Mouse (Mus musculus) liver, embryonic 11.5 days (tissue): Measurements from ENCODE around the gene Gm17093. TPM values are rescaled to one million over a fixed set of nuclear protein-coding genes. Genes with fewer than 3 reads are reported as not detected.
"Not testable (repeated sequence)": the region's sequence is repeated elsewhere in the genome, so short reads cannot be mapped to it uniquely, and the experiment has no call there.

Experiments
- ATAC-seq: fragments of 200-750 bp; cut with Nextera tagmentation; replicated peaks from 2 replicates; pipeline ENCODE4 v1.8.0; 2017; ENCODE audit warnings: moderate number of reproducible peaks, mild to moderate bottlenecking, moderate TSS enrichment, moderate library complexity; ENCODE audit not compliant: low FRiP score
- DNase-seq: peaks from one replicate; pipeline ENCODE4 v3.0.0-alpha.2; 2017; ENCODE audit warnings: low spot score
- H3K27ac ChIP-seq: fragments of 300-500 bp; sonication (generic); 2 replicates; pipeline ENCODE4 v1.5.1; 2014; ENCODE audit warnings: mild to moderate bottlenecking, low read depth, low read length, control low read depth
- H3K27me3 ChIP-seq: fragments of 300-500 bp; sonication (generic); replicated peaks from 2 replicates; pipeline ENCODE4 v1.6.1; 2014; ENCODE audit warnings: low read length, mixed read lengths; ENCODE audit not compliant: control insufficient read depth, insufficient read depth
- H3K36me3 ChIP-seq: fragments of 300-500 bp; sonication (generic); 2 replicates; pipeline ENCODE4 v1.6.1; 2014; ENCODE audit warnings: mild to moderate bottlenecking, low read length, moderate library complexity, mixed read lengths; ENCODE audit not compliant: control insufficient read depth, insufficient read depth
- H3K4me1 ChIP-seq: fragments of 300-500 bp; sonication (generic); replicated peaks from 2 replicates; pipeline ENCODE4 v1.6.1; 2014; ENCODE audit warnings: low read length, mixed read lengths; ENCODE audit not compliant: control insufficient read depth, insufficient read depth
- H3K4me2 ChIP-seq: fragments of 300-500 bp; sonication (generic); 2 replicates; pipeline ENCODE4 v1.6.1; 2014; ENCODE audit warnings: mild to moderate bottlenecking, control low read depth, moderate library complexity
- H3K4me3 ChIP-seq: fragments of 300-500 bp; sonication (generic); 2 replicates; pipeline ENCODE4 v1.5.1; 2014; ENCODE audit warnings: low read depth, low read length, control low read depth
- H3K9ac ChIP-seq: fragments of 300-500 bp; sonication (generic); 2 replicates; pipeline ENCODE4 v1.6.1; 2014; ENCODE audit warnings: low read depth, low read length, control low read depth
- H3K9me3 ChIP-seq: fragments of 300-500 bp; sonication (generic); 2 replicates; pipeline ENCODE4 v1.6.1; 2016; ENCODE audit warnings: low read length, inconsistent platforms, mixed read lengths; ENCODE audit not compliant: control insufficient read depth
- WGBS: fragments of 180-500 bp; shearing (Covaris S2); extraction: QIAGEN DNeasy Blood & Tissue Kit; methylation state at CpG from one replicate; pipeline ENCODE4 v1.1.7; 2014; 5-methylcytosine and 5-hydroxymethylcytosine counted together
- polyA plus RNA-seq: library from polyadenylated mRNA; unstranded; fragments of >200 nt; fragmentation: Nextera tagmentation; extraction: Ambion mirVana; gene quantifications from 2 replicates; pipeline ENCODE4 v1.2.1, GENCODE M21; 2014

The Gm17093 gene
- not detected in 2 replicates for polyA plus RNA-seq

GRCm38 (mm10) chr14:44517976-44518375 lies at the start of gene Gm17093:
Gm17093 (plus strand) TSS chr14:44518276.
- H3K4me1 ChIP-seq, H3K4me2 ChIP-seq, H3K9ac ChIP-seq, H3K4me3 ChIP-seq, DNase-seq, H3K27ac ChIP-seq, ATAC-seq, H3K36me3 ChIP-seq, H3K9me3 ChIP-seq, H3K27me3 ChIP-seq: not testable (repeated sequence)
- WGBS = 77% methylated on average over 5 of the region's 5 CpGs

- WGBS = no CpG with 5 or more reads among the region's 1 CpGs
- not testable (repeated sequence) for H3K4me3 ChIP-seq, ATAC-seq, H3K36me3 ChIP-seq, H3K4me2 ChIP-seq, H3K27me3 ChIP-seq, DNase-seq, H3K9me3 ChIP-seq, H3K27ac ChIP-seq, H3K4me1 ChIP-seq, H3K9ac ChIP-seq
Measured at GRCm38 (mm10) chr14:44492163-44492562, 25.9 kb upstream of the Gm17093 start, which contains the start of gene BC061237. BC061237 (plus strand) TSS chr14:44492463.

DNA sequence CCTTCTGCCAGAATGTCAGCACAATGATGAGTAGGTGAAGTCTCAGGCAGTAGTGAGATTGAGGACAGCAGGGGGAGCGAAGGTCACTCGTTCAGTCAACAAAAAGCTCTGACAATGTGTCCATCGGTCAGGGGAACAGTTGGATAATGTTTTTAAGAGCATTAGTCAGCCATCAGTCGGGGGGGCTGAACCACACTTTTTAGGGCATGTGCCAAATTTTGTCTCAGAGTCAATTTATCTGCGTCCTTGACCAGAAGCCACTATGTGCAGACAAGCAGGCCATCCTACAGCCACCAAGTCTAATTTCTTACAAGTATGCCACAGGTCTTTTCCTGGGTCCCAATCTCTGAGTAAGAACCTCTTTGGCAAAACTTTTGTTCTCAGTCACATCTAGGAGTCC lies 29.9 kb downstream of the Gm17093 start:
- H3K9ac ChIP-seq, H3K4me3 ChIP-seq, H3K36me3 ChIP-seq, DNase-seq, H3K9me3 ChIP-seq, H3K4me1 ChIP-seq, H3K27ac ChIP-seq, H3K4me2 ChIP-seq, ATAC-seq, H3K27me3 ChIP-seq: not testable (repeated sequence)
- WGBS = 64% methylated on average over 3 of the region's 5 CpGs

Other genes starting within 250 kb of the Gm17093 start
- not detected in 2 replicates for gene Gm8220, start 232.7 kb upstream of the Gm17093 start, polyA plus RNA-seq
- not detected in 2 replicates for gene Gm5930, start 179.7 kb upstream of the Gm17093 start, polyA plus RNA-seq
- not detected in 2 replicates for gene Gm8229, start 152.9 kb upstream of the Gm17093 start, polyA plus RNA-seq
- gene Gm3371, start 107.6 kb upstream of the Gm17093 start, polyA plus RNA-seq = not detected in 2 replicates
- not detected in 2 replicates for gene Gm8232, start 84.6 kb upstream of the Gm17093 start, polyA plus RNA-seq
- gene BC061237, start 25.8 kb upstream of the Gm17093 start, polyA plus RNA-seq = not detected in 2 replicates
- not detected in 2 replicates for gene Gm8247, start 64.9 kb downstream of the Gm17093 start, polyA plus RNA-seq
- gene Gm5624, start 109.7 kb downstream of the Gm17093 start, polyA plus RNA-seq = not detected in 2 replicates
- not detected in 2 replicates for gene Gm8257, start 188.2 kb downstream of the Gm17093 start, polyA plus RNA-seq
- not detected in 2 replicates for gene Gm8267, start 232.1 kb downstream of the Gm17093 start, polyA plus RNA-seq